Mouse (Mus musculus) adrenal gland, postnatal 10 days (tissue): ENCODE results near the gene Mamdc4. TPM values are rescaled to one million over a fixed set of nuclear protein-coding genes. Genes with fewer than 3 reads are reported as not detected.
"Not testable (repeated sequence)": the region's sequence is repeated elsewhere in the genome, so short reads cannot be mapped to it uniquely, and the experiment has no call there.

Source experiments
- DNase-seq: peaks from one replicate; pipeline ENCODE4 v3.0.0; 2021; ENCODE audit warnings: mixed read lengths
- total RNA-seq, 2 experiments: library from RNA; stranded (reverse); gene quantifications; 2 replicates each; pipeline ENCODE4 v1.2.3; 2021

Mamdc4 gene
- total RNA-seq, 2 experiments from 2014 or later, result 1.6 to 6.3 TPM

- DNase-seq, result no peak
Observed at GRCm38 (mm10) chr2:25560551-25560950, 14.1 kb downstream of the Mamdc4 start.

- DNase-seq, result no peak
Observed at GRCm38 (mm10) chr2:25558774-25559173, 15.9 kb downstream of the Mamdc4 start.

GRCm38 (mm10) chr2:25557964-25558360 is 16.7 kb downstream of the Mamdc4 start:
- DNase-seq, result no peak

DNA sequence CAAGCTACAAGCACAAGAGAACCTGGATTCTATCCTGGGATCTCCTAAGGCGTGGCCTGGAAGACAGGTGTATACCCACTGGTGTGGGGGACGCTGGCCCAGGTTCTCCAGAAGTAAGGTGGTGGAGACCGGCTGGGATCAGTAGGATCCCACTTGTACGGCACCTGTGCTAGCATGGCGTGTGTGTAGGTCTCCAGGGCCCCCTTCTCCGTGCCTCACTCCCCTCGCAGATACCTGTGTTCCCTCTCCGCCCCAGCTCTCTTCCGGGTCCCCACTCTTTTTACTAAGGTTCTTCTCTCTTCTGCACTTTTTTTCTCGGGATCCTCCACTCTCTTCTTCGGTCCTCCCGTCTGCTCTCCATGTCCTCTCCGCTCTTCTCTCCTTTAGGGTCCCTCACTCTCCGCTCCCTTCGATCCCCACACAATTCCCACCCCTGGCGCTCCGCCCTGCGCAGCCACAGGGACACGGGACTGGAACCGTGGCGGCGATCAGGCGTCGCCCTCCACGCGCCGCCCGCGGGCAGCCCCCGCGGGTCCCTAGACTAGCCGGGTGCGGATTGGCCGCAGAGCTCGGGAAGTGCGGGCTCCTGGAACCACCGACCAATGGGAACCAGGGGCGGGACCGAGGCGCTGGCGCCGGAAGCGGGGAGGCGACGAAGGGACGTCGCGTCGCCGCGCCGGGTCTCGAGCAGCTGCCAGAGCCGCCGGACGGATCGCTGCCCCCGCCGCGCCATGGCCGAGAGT is 17.3 kb downstream of the Mamdc4 start, which contains the start of gene Edf1:
Gene Edf1 (plus strand): TSS at position 627 of the 743 bp plus-strand sequence.
- peak; percentile 98 for DNase-seq

GRCm38 (mm10) chr2:25556296-25556695 is 18.3 kb downstream of the Mamdc4 start:
- no peak for DNase-seq

GRCm38 (mm10) chr2:25555479-25555878 is 19.2 kb downstream of the Mamdc4 start:
- not testable (repeated sequence) for DNase-seq

DNA sequence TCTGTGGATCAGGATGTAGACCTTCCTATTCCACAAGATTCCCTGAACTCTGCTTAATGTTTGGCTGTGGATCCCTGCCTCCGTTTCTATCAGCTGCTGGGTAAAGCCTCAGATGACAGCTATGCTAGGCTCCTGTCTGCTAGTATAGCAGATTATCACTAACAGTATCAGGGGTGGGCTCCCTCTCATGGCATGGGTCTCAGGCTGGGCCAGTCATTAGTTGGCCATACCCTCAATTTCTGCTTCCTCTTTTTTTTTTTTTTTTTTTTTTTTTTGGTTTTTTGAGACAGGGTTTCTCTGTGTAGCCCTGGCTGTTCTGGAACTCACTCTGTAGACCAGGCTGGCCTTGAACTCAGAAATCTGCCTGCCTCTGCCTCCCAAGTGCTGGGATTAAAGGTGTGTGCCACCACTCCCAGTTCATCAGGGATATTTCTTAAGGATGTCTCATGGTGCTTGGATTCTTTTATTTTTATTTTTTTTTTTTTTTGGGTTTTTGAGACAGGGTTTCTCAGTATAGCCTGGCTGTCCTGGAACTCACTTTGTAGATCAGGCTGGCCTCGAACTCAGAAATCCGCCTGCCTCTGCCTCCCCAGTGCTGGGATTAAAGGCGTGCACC is 21.4 kb downstream of the Mamdc4 start:
- not testable (repeated sequence) for DNase-seq

GRCm38 (mm10) chr2:25551186-25551585 is 23.5 kb downstream of the Mamdc4 start:
- DNase-seq, result peak; percentile 70

DNA sequence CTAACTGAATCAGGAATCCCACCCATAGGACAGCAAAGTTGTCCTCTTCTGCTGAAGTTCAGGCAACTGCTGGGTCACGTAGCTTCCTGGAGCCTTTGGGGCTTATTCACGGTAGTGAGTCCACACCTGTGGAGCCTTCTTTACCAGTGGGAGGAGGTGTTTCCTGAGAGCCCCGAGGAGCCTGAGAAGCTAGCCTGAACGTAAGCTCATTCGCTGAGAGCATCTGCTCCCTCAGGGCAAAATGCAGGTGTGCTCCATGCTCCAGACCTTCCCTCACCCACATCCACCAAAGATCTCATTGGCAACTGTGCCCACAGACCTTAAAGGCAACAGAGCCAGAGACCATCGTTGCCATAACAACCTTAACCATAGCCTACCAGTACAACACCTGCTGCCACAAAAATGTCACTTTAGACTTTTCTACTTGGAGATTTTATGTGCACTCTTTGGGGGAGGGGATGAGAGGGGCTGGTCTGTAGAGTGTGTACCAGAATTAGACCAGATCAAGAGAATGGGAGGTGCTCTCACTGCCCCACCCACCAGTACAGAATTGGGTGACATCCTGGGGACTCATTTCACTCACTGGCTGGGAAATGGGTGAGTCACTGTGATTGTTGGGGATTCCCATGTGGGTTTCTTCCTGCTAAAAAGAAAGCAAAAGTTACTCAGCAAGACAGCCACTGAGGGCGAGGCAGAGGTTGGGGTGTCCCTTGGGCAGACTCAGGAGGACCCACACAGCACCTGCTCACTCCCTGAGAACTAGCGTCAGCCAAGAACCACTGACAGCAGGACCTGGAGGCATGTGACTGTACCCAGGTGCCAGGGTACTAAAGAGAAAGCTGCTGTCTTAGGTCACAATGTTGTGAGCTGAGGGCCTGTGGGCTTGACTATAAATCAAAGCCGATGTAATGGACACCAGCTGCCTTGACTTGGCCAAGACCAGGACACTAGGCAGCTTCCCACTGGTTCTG is 25.3 kb downstream of the Mamdc4 start:
- DNase-seq, result no peak

GRCm38 (mm10) chr2:25546811-25547491 is 27.7 kb downstream of the Mamdc4 start, which contains the start of gene Traf2:
Gene Traf2 (minus strand): TSS chr2:25546940.
- peak; percentile 99 for DNase-seq

DNA sequence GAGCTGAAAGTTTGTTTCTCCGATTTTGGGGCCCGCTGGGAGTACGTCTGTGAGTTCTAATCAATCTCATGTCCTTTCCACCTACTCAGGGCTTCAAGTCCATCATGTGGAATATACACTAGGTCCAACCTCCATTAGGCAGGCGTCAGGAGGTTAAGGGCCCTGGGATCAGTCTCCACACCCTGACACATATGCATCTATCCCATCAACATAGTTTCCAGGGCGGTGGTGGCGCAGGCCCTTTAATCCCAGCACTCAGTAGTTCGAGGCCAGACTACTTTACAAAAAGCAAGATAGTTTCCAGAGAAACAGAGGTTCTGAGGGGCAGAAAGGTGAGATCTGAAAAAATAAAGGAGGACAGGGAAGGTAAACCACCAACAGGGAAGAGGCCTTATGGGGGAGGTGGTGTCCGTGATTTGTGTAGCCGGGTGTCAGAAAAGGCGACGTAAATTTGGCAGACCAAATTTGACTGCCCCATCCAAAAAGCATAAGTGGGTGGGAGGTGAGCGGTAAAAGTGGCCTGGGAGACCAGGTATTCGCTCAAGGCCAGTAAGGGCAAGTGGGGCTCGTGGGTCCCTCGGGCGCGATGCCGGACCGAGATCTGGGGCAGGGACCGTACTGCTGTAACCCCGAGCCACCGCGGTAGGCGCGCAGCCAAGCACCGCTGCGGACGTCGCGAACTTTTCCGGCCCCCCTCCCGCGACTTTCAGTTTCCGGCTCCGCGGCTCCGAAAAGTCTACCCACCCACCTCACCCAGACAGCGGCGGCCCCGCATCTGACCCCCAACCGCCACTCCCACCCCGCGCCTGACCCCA is 28.4 kb downstream of the Mamdc4 start:
- peak; percentile 89 for DNase-seq

GRCm38 (mm10) chr2:25541644-25542367 is 32.8 kb downstream of the Mamdc4 start:
- DNase-seq, result no peak

DNA sequence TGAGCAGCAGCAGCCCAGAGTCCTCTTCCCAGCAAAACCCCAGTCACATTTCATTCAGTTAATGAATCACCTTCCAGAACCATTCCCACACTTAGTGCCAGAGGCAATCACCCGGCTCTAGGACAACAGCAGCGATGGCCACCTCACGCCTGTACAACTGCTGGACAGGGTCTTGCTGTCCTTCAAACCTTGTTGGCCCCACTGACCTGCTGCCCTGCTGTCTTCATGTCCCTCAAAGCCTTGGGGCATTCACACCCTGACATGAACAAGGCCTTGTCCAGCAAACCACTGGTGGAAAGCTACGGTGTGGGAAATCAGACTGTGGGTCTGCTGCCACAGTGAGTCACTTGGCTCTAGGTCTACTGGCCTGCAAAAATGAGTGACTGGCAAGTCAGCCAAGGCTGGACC is 34.1 kb downstream of the Mamdc4 start:
- peak; percentile 40 for DNase-seq

DNA sequence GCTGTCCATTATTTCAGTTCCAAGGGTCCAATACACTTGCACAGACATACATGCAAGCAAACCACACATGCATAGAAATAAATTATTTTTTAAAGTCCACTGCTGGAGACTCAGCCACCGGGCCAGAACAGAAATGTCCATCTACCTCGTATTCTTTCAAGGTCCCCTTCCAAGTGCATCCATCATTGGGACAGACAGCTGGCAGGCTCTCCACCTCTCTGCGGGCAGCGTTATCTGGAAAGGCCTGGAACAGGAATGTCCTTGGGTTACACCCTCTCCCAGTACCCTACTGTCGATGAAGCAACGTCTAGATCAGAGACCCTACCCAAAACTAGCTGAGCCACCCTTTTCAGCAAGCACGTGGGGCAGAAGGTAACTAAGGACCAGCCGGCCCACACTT is 38.1 kb downstream of the Mamdc4 start:
- DNase-seq, result peak; percentile 76

- no peak for DNase-seq
Observed at GRCm38 (mm10) chr2:25534866-25535182, 39.8 kb downstream of the Mamdc4 start.

GRCm38 (mm10) chr2:25534178-25534865 is 40.3 kb downstream of the Mamdc4 start:
- peak; percentile 92 for DNase-seq

DNA sequence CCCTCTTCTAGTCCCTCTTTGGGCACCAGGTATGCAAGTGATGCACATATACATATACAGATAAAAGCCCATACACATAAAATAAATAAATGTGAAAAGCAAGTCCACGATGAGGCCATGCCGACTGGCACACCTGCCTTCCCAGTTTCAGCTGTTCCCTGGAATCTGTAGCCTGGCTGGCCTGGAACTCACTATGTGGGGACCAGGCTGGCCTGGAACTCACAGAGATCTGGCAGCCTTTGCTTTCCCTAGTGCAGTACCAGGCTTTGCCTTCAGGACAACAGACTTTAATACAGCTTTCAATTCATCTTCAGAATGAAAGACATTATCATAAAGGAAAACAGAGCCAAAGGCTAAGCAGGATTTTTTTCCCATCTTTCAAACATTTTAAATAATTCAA is 40.9 kb downstream of the Mamdc4 start:
- no peak for DNase-seq

- no peak for DNase-seq
Observed at GRCm38 (mm10) chr2:25526510-25527302, 47.9 kb downstream of the Mamdc4 start.
